Mouse (Mus musculus) layer of hippocampus, adult 11-12 months (tissue): ENCODE data around the gene Gpr142.
A peak's percentile ranks its signal among the peaks of the same experiment; 100 is the strongest.

Experiments used
- DNase-seq: peaks from one replicate; pipeline ENCODE4 v3.0.0; 2022; ENCODE audit warnings: low spot score

The Gpr142 gene

DNA sequence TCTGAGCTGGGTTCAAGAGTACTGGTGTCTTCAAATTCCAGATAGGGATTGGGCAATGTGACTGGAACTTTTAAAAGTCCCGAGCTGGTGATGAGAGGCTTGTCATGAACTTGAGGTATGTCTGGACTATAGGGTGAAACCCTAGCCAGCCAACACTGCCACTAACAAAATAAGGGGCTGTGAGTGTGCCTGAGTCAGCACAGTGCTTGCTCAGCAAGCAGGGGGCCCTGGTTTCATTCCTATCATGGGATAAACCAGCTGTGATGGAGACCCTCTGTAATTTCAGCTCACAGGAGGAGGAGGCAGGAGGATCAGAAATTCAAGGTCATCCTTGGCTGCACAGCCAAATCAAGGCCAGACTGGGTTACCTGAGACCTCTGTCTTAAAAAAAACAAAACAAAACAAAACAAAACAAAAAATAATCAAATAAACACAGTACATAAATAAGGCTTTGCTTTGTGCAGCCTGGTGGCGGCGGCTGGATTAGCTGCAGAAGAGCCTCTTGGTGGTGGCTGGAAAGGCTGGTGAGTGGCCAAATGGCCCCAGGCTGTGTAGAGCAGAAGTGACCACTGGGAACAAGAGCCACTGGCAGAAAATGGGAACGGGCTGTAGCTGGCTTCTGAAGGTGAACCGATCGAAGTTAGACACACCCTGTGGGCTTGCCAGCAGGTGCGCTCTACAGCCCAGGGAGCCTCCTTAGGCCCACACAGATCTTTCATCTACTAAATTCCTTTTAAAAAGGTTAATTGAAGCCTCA lies 45.9 kb downstream of the Gpr142 start:
- DNase-seq: no peak

DNA sequence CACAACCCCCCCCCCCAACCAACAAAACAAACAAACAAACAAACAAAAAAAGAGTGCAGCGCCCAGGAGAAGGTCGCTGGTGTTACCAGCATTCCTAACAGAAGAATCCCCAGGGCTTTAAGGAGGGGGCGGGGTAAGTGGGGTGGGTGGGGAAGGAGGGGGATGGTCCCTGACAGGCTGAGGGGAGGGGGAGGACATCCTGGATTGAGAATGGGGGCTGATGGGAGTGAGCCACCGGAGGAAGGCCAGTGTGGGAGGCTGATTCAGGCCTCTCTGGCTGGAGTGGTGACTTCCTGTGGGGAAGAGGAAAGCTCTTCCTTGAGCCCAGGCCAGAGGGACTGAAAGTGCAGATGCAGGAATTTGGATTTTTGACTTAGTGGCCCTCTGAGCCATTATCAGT lies 47.6 kb downstream of the Gpr142 start:
- DNase-seq: no peak

DNA sequence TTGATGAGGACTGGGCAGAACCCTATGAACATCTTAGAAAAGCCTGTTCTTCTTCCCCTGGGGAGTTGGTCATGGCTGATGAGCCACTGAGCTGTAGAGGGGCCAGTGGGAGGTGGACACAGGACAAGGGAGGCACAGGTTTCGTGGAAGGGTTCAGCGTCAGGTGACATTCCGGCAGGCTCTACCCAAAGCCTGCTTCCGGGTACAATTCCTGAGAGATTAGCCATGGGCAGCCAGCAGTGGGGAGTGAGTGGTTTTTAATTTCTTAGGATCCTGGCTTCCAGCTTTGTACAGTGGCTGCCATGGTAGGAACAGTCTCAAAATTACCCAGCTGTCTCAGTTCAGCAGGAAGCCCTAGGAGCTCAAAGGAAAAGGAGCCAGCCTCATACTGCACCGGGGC lies 48.3 kb downstream of the Gpr142 start:
- DNase-seq: no peak

DNA sequence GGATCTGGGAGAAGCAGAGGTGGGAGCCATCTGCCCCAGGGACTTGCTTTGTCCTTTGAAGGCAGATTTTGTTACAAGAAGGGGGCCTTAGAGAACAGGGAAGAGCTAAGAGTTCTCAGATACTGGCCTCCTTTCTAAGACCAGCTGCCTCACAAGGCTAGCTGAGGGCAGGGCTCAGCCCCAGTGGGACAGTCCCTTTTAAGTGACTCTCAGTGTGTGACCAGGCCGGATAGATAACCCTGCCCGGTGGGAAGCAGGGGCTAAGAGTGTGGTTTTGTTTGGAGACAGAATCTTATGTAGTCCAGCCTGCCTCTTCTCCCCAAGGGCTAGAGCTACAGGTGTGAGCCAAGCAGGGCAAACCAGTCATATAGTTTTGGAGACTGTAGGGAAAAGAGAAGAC lies 50.8 kb downstream of the Gpr142 start:
- DNase-seq: no peak

DNA sequence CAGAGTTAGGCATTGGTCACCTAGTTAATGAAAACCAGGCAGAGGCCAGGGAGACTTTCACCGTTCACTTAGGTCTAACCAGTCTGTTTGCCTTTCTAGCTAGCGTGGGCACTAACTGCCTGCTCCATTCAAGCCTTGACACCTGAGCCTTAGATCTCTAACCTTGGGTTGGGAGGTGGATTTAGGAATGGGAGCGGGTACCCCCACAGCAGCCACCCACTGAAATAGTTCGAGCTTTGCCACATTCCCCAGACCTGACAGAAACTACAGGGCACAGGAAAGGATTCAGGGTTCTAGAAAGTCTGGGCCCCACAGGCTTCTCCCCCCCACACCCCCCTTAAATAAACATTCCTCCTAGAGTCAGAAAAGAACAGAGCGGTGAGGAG lies 51.3 kb downstream of the Gpr142 start:
- no peak for DNase-seq

DNA sequence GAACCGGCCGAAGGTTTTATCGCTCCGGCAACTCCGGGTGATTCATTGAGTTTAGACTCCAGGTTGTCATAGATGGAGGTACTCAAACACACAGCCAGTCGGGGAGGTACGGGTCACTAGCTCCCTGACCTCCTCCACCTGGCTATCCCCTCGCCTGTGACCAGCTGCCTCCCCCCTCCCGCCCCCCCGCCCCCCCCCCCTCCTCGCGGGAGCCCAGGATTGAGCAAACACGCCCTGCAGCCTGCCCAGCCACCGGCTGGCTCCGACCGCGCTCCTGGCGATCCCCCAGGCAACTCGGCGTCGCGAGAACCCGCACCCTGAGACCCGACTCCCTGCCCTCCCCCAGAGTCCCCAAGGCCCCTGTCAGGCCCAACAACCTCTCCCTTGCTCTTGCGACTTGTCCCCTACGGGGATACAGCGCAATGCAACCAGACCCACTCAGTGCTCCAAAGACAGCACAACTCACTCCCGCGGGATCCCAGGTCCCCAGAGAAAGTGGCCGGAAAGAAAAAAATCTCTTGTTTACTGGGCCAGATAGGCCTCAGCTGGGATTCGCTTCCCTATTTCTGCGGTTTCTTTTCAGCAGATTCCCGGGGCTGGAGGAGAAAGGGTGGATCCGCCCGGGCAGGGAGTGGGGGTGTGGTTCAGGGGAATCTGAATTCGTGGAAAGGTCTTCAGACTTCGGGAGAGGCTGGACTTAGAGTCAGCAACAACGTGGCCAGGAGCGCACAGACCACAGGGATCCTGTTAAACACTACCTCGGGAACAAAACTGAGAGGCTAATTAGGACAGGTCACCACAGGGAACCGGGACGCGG lies 51.9 kb downstream of the Gpr142 start, which contains the start of gene Gprc5c:
Gene Gprc5c, plus strand, starts transcription at position 701 of the 817 bp plus-strand sequence.
- no peak for DNase-seq

DNA sequence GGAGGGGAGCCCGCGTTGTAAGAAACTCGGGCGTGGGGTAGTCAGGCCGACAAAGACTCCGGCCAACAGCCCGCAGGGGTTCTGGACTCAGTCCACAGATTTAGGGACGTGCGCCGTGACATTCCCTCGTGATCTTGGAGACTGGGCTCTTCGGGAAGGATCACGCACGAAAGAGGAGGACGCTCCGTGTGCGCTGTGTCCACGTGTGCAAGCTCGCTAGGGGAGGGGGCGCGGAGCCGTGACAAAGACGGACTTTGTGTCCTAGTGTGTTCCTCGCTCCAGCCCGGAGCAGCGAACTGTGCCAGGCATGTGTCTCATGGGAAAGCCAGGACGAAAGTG lies 52.5 kb downstream of the Gpr142 start:
- peak; percentile 14 for DNase-seq

DNA sequence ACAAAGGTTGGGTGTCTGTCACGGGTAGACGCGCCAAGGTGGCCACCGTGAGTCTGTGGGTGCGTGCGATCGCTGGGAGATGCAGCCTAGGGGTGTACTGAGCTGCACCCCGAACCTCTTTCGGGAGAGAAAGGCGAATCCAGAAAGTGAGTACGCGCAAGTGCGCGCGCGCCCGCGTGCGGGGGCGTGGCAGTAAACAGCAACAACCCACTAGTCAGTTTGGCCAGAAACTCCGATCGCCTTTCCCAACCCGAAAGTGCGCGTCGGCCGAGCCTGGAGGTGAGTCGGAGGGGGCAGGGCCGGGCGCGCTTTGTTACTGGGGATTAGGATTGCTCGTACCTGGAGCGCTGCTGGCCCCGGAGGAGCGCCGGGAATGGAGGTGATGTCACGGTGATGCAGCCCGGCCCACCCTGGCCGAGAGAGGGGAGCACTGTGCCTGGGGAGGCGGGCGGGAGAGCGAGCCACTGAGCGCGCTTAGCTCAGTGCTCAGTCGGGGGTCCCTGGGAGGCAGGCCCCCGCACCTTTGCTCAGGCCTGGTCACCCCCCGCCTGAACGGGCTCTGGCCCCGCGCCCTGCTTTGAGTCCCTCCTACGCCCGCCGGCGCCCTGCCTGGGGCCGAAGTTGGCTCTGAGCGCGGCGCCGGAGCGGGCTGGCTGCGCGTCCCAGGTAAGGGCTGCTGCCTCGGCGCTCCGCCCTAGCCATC lies 53.0 kb downstream of the Gpr142 start:
- peak; percentile 28 for DNase-seq

DNA sequence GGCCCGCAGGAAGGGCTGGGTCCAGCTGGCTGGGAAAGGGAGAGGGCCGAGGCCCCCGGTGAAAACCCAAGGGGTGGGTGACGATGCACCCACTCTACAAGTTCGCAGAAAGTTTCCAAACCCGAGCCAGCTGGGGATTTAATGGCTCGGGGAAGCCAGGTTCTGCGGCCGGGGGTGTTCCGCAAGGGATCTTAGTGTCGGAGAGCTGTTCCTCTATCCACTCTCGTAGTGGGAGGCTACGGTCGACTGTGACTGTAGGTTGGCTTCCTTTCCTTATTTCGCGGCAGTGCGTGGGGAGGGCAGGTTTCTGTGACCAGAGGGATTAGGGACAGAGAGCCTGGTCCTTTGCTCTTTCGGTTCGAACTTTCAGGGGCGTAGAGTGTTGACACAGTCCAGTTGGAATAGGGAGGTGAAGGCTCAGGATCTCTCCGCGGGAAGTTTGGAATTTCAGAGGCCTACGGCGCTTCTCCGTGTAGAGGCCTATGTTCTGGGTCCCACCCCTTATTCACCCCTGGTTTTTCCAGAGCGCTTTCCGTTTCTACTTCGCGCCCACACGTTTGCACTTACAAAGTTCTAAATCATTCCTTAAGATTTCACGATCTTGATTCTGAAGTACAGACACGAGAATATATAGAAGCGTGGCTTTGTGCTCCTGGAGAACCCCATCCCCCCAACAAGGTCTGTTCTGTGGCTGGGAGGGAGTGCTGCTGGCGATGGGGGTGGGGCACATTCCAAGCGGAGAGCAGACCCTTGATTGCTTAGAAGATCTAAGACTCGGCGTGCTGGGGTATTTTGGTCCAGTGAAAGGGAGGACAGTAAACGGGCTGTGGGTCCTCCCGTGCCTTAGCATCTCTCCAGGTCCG lies 53.8 kb downstream of the Gpr142 start:
- no peak for DNase-seq

DNA sequence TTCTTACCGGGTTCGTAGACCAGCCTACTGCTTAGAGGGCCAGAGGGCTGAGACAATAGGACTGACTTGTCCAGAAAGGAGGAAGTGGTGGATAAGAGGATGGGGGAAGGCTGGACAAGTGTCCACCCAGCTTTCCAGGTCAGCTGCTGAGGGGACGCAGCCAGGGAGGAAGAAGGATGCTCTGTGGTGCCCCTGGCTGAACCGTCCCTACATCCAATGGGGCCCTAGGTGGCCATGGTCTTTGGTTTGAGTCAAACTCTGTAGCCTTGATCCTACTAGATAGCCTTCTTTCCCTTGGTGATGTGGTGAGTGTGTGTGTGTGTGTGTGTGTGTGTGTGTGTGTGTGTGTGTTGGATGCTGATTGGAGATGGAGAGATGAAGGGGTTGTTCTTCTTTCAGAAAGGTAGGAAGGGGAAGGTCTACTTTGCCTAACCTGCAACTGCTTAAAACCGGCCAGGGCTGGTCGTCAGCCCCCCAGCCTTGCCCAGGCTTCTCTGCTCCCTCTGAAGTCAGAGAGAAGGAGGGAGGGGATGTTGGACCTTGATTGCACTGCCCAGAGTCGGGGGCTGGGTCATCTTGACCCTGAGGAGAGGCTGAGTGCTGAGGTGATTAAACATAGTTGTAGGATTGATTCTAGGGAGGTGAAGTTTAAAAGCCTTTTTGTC lies 54.6 kb downstream of the Gpr142 start:
- DNase-seq: no peak

DNA sequence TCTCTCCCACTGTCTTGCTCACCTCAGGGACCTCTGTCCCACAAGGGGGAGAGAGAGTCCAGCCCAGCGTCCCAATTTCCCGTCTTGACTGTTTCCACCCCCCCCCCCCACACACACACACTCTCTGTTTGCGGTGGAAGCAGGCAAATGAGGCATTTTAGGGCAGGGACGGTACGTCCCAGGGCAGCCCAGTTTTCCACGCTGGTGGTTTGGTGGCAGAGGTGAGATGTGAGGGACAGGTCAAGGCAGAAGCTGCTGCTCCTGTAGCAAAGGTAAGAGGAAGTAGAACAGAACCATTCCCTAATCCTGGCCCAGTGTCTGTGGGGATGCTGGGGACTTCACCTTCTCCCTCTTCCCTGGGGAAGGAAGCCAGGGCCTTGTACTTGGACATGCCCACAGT lies 55.9 kb downstream of the Gpr142 start:
- DNase-seq: no peak

DNA sequence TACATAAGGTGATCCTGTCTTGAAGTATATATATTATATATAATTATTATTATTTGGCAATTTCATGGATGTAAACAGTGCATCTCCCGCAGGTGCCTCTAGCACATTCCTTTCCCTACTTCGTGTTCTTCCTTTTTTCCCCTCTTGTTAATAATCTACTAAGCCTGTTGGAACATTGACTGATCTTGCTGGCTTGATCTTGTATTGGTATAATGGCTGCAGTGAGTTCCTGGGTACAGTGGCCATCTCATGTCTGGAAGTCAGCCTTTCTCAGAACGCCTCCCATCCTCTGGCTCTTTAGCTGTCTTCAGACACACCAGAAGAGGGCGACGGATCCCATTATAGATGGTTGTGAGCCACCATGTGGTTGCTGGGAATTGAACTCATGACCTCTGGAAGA lies 57.4 kb downstream of the Gpr142 start:
- DNase-seq: no peak
